Mouse (Mus musculus): ENCODE measurements around the gene Lipa. TPM values are rescaled to one million over a fixed set of nuclear protein-coding genes. Genes with fewer than 3 reads are reported as not detected.
A peak's percentile ranks its signal among the peaks of the same experiment; 100 is the strongest.

Gene Lipa
- polyA plus RNA-seq, 1 experiment from 2014 or later = 32.0 TPM

DNA sequence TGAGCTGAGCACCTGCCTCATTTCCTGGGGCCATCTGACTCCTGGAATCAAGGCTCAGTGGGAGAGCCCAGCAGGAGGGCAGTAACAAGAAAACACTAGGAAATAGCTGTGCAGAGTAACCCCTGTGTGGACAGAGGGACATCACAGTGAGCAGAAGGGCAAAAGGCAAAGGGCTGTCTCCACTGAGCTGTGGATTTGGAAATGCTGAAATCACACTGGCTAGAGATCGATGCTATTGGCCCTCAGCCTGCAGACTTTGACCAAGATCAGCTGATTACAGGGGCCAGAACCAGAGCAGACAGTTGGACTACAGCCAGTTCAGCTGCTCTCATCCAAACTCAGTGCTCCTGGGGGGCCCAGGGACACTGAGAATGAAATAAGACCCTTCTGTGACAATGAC lies 30.9 kb downstream of the Lipa start:
- whole genome bisulfite sequencing = 39% methylated on average over 1 of the region's 1 CpGs

GRCm38 (mm10) chr19:34493859-34494258 lies 33.4 kb downstream of the Lipa start:
- no peak for ATAC-seq (replicated peaks; ENCODE audit: extremely low read depth, insufficient read depth, low FRiP score)
- H3K9ac ChIP-seq (ENCODE audit: low read length) = no peak overlapping the region
- 77% methylated on average over 4 of the region's 4 CpGs for WGBS
- H3K27ac ChIP-seq (ENCODE audit: low read length) = no peak overlapping the region
- H3K4me2 ChIP-seq (ENCODE audit: low read depth, low read length) = no peak overlapping the region
- no peak overlapping the region for H3K4me3 ChIP-seq (ENCODE audit: low read length)
- H3K9me3 ChIP-seq (replicated peaks; ENCODE audit: control insufficient read depth, low read length) = no peaks in the 10 kb centered on the region
- H3K4me1 ChIP-seq (ENCODE audit: control insufficient read depth, insufficient read depth, low read length) = peaks cover 7% of the 10 kb centered on the region; the same call in 1 of the 2 replicates
- 0 out of 2 replicates have a peak, but pooled peaks cover 6% of the 10 kb centered on the region for H3K36me3 ChIP-seq (ENCODE audit: control insufficient read depth, insufficient read depth)
- no peaks in the 10 kb centered on the region for H3K27me3 ChIP-seq (ENCODE audit: control insufficient read depth, insufficient read depth, low read length)

More for the DNA sequence above, 30.9 kb downstream of the Lipa start:
- Histone ChIP-seq H3K9ac (ENCODE audit: low read length) (no peak overlapping the region), H3K9me3 (replicated peaks; ENCODE audit: control insufficient read depth, low read length) (no peaks in the 10 kb centered on the region), H3K27me3 (ENCODE audit: control insufficient read depth, insufficient read depth, low read length) (no peaks in the 10 kb centered on the region), H3K27ac (ENCODE audit: low read length) (no peak overlapping the region), H3K4me1 (ENCODE audit: control insufficient read depth, insufficient read depth, low read length) (peaks cover 7% of the 10 kb centered on the region; the same call in 1 of the 2 replicates), H3K4me3 (ENCODE audit: low read length) (no peak overlapping the region), H3K36me3 (ENCODE audit: control insufficient read depth, insufficient read depth) (0 out of 2 replicates have a peak, but pooled peaks cover 8% of the 10 kb centered on the region), H3K4me2 (ENCODE audit: low read depth, low read length) (no peak overlapping the region)
- ATAC-seq (replicated peaks; ENCODE audit: extremely low read depth, insufficient read depth, low FRiP score) = no peak

DNA sequence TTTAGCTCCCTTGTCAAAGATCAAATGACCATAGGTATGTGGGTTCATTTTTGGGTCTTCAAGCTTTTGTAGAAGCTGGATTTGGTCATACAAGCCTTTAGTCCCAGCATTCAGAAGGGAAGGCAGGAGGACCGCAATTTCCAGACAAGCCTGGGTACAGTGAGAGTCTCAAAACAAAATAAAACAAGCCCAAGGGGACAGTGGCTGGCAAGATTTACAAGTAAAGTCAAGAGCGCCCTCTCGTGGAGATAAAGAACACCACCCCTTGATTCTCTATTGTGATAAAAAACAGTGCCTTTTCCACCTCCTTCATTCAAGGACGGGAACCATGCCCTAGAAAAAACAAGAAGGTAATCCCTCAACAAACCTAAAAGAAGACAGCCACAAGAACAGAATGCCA lies 43.7 kb downstream of the Lipa start:
- no peak for ATAC-seq (replicated peaks; ENCODE audit: extremely low read depth, insufficient read depth, low FRiP score)
- no peak overlapping the region for H3K4me2 ChIP-seq (ENCODE audit: low read depth, low read length)
- no peak overlapping the region for H3K9ac ChIP-seq (ENCODE audit: low read length)
- H3K27me3 ChIP-seq (ENCODE audit: control insufficient read depth, insufficient read depth, low read length) = peaks cover 5% of the 10 kb centered on the region; the same call in 1 of the 2 replicates
- H3K27ac ChIP-seq (ENCODE audit: low read length) = no peak overlapping the region
- no peaks in the 10 kb centered on the region for H3K4me1 ChIP-seq (ENCODE audit: control insufficient read depth, insufficient read depth, low read length)
- H3K36me3 ChIP-seq (ENCODE audit: control insufficient read depth, insufficient read depth) = no peaks in the 10 kb centered on the region
- 14% methylated on average over 4 of the region's 4 CpGs for WGBS
- H3K4me3 ChIP-seq (ENCODE audit: low read length) = no peak overlapping the region
- H3K9me3 ChIP-seq (replicated peaks; ENCODE audit: control insufficient read depth, low read length) = no peaks in the 10 kb centered on the region

GRCm38 (mm10) chr19:34474991-34475971 lies 52.0 kb downstream of the Lipa start, which contains the start of gene Ch25h:
Gene Ch25h, minus strand, starts transcription at chr19:34475164.
- H3K4me2 ChIP-seq (ENCODE audit: low read depth, low read length) = peak within 1 kb of the TSS; percentile 90
- no peaks in the 10 kb centered on the region for H3K36me3 ChIP-seq (ENCODE audit: control insufficient read depth, insufficient read depth)
- peak within 1 kb of the TSS; percentile 57 for H3K4me3 ChIP-seq (ENCODE audit: low read length)
- no peak within 1 kb of the TSS for H3K27ac ChIP-seq (ENCODE audit: low read length)
- peaks cover 18% of the 10 kb centered on the region for H3K27me3 ChIP-seq (ENCODE audit: control insufficient read depth, insufficient read depth, low read length)
- no peaks in the 10 kb centered on the region for H3K9me3 ChIP-seq (replicated peaks; ENCODE audit: control insufficient read depth, low read length)
- 1% methylated on average over 35 of the region's 35 CpGs for WGBS
- H3K9ac ChIP-seq (ENCODE audit: low read length) = peak within 1 kb of the TSS; percentile 60
- peak; percentile 59; the same call in 1 of the 2 replicates for ATAC-seq (replicated peaks; ENCODE audit: extremely low read depth, insufficient read depth, low FRiP score)
- H3K4me1 ChIP-seq (ENCODE audit: control insufficient read depth, insufficient read depth, low read length) = peaks cover 12% of the 10 kb centered on the region

DNA sequence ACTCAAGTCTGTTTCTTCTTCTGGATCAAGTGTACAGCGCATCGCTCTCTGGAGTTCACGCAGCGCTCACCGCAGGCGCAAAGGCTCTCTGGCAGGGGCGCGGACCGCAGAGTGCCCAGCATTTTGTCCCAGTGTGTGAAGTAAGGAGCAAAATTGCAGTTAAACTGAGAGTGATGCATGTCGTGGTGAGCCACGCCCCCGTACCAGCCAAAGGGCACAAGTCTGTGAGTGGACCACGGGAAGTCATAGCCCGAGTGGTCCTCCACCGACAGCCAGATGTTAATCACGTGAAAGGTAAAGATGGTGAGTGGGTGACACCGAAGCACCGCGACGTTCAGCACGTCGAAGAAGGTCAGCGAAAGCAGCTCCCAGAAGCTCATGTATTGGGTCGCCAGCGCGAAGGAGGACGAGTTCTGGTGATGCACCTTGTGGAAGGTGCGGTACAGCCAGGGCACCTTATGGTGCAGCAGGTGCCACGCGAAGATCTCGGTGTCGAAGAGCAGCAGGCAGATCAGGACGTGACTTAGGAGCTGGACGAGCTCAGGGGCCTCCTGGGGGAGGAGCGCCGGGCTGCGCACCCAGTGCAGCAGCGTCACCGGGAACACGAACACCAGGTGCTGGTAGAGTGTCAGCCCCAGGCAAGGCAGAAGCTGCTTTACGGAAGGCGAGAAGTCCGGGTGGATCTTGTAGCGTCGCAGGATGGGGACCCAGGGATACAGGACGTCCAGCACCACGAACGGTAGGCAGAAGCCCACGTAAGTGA lies 52.9 kb downstream of the Lipa start:
- peak overlapping the region; percentile 60 for H3K9ac ChIP-seq (ENCODE audit: low read length)
- H3K4me3 ChIP-seq (ENCODE audit: low read length) = peak overlapping the region; percentile 57
- WGBS = 10% methylated on average over 49 of the region's 49 CpGs
- no peaks in the 10 kb centered on the region for H3K9me3 ChIP-seq (replicated peaks; ENCODE audit: control insufficient read depth, low read length)
- H3K4me2 ChIP-seq (ENCODE audit: low read depth, low read length) = peak overlapping the region; percentile 90
- peaks cover 12% of the 10 kb centered on the region for H3K4me1 ChIP-seq (ENCODE audit: control insufficient read depth, insufficient read depth, low read length)
- no peak overlapping the region for H3K27ac ChIP-seq (ENCODE audit: low read length)
- peaks cover 15% of the 10 kb centered on the region for H3K27me3 ChIP-seq (ENCODE audit: control insufficient read depth, insufficient read depth, low read length)
- ATAC-seq (replicated peaks; ENCODE audit: extremely low read depth, insufficient read depth, low FRiP score) = 0 out of 2 replicates have a peak, but pooled peaks have one; percentile 23
- H3K36me3 ChIP-seq (ENCODE audit: control insufficient read depth, insufficient read depth) = no peaks in the 10 kb centered on the region

- H3K4me3 ChIP-seq (ENCODE audit: low read length) = no peak overlapping the region
- H3K36me3 ChIP-seq (ENCODE audit: control insufficient read depth, insufficient read depth) = no peaks in the 10 kb centered on the region
- no peak for ATAC-seq (replicated peaks; ENCODE audit: extremely low read depth, insufficient read depth, low FRiP score)
- peaks cover 12% of the 10 kb centered on the region for H3K27me3 ChIP-seq (ENCODE audit: control insufficient read depth, insufficient read depth, low read length)
- no peaks in the 10 kb centered on the region for H3K9me3 ChIP-seq (replicated peaks; ENCODE audit: control insufficient read depth, low read length)
- no peak overlapping the region for H3K27ac ChIP-seq (ENCODE audit: low read length)
- no peak overlapping the region for H3K4me2 ChIP-seq (ENCODE audit: low read depth, low read length)
- peaks cover 12% of the 10 kb centered on the region for H3K4me1 ChIP-seq (ENCODE audit: control insufficient read depth, insufficient read depth, low read length)
- 82% methylated on average over 2 of the region's 2 CpGs for WGBS
- H3K9ac ChIP-seq (ENCODE audit: low read length) = no peak overlapping the region
These were observed 55.6 kb downstream of the Lipa start for GRCm38 (mm10) chr19:34471703-34472102.

DNA sequence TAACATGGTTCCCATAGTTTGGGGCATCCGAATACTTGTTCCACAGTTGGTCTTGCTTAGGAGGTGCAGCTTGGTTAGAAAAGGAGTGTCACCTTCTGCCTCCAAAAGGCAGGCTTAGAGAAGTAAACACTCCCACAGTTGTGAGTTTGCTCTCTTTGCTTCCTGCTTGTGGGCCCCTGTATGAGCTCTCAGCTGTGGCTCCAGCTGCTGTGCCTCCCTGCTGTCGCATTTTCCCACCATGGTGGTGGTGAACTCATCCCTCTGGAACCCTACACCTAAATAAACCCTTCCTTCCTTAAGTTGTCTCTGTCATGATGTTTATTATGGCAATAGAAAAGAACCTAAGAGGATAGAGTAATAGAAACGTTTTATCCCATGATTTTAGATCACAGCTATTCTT lies 58.5 kb downstream of the Lipa start:
- H3K4me1 ChIP-seq (ENCODE audit: control insufficient read depth, insufficient read depth, low read length) = no peaks in the 10 kb centered on the region
- no peak overlapping the region for H3K4me2 ChIP-seq (ENCODE audit: low read depth, low read length)
- H3K4me3 ChIP-seq (ENCODE audit: low read length) = no peak overlapping the region
- 47% methylated on average over 3 of the region's 3 CpGs for WGBS
- H3K27me3 ChIP-seq (ENCODE audit: control insufficient read depth, insufficient read depth, low read length) = peaks cover 1% of the 10 kb centered on the region; the same call in 1 of the 2 replicates
- no peak overlapping the region for H3K27ac ChIP-seq (ENCODE audit: low read length)
- no peak for ATAC-seq (replicated peaks; ENCODE audit: extremely low read depth, insufficient read depth, low FRiP score)
- H3K9ac ChIP-seq (ENCODE audit: low read length) = no peak overlapping the region
- H3K36me3 ChIP-seq (ENCODE audit: control insufficient read depth, insufficient read depth) = no peaks in the 10 kb centered on the region
- no peaks in the 10 kb centered on the region for H3K9me3 ChIP-seq (replicated peaks; ENCODE audit: control insufficient read depth, low read length)

DNA sequence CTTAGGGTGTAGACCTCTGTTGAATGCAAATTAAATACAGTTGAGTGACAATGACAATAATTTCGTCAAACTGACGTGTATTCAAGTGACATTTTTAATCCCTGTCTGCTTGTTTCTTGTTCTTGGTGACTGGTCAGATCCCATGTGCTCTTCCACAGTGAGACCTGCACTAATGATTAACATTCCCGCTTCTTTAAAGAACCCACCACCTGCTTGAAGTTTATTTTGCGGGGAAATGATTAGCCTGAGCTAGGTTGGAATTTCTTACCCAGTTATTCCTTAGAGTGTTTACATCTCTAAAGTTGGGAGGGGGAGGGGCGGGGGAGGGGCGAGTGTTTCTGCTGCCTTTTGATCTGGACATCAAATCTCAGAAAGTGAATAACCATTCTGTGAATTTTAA lies 59.1 kb downstream of the Lipa start:
- Histone ChIP-seq H3K4me1 (ENCODE audit: control insufficient read depth, insufficient read depth, low read length) (no peaks in the 10 kb centered on the region), H3K4me2 (ENCODE audit: low read depth, low read length) (no peak overlapping the region), H3K27me3 (ENCODE audit: control insufficient read depth, insufficient read depth, low read length) (no peaks in the 10 kb centered on the region), H3K36me3 (ENCODE audit: control insufficient read depth, insufficient read depth) (no peaks in the 10 kb centered on the region), H3K4me3 (ENCODE audit: low read length) (no peak overlapping the region), H3K9ac (ENCODE audit: low read length) (no peak overlapping the region), H3K9me3 (replicated peaks; ENCODE audit: control insufficient read depth, low read length) (no peaks in the 10 kb centered on the region), H3K27ac (ENCODE audit: low read length) (no peak overlapping the region)
- no peak for ATAC-seq (replicated peaks; ENCODE audit: extremely low read depth, insufficient read depth, low FRiP score)
- WGBS = 53% methylated on average over 6 of the region's 6 CpGs

All from heart, embryonic 16.5 days (tissue).